Comparison of ENCODE assay signal across 21 mouse cellular contexts in the genomic region with DNA sequence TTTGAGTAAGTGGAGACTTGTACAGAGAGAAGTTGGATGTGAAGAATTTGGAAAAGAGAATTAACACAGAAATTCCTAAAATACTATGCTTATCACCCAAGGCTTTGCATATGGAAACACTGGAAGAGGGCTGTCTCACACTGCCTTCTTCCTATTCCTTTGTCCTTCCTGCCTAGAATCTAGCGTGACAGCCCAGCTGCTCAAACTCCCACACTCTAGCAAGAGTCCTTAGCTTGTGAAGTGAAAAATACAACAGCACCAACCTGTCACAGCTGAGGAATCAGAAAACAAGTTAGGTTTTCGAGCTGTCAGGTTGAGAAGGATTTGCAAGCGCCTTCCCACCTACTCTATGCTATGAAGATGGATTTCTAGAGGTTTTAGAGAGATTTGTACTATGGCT.
A peak's percentile ranks its signal among the peaks of the same experiment; 100 is the strongest.
DNase-seq lines count a peak whose midpoint lies in the region; ATAC-seq lines count a peak whose summit lies in the region.
"Had no signal": no experiment of that assay in that cellular context is flagged by ENCODE, and none has a peak within 500 bp of the region (broad histone marks: within the 10 kb centered on the region; RNA-seq: fewer than 3 reads in every experiment).

No protein-coding gene starts in this region.

- intact Hi-C loops in left cerebral cortex, postnatal 14 days (cut with DNase I) = no loop called here

- ATAC-seq in frontal cortex, adult (ENCODE audit: low TSS enrichment) = peak; percentile 95
- ATAC-seq: forebrain, embryonic 14.5 days; intestine, postnatal 0 days; midbrain, embryonic 13.5 days had no signal

- DNase-seq in frontal cortex, postnatal 25 days (ENCODE audit: low spot score in 2 of 2) = no peak
- DNase-seq in right cerebral cortex, adult 2 months (ENCODE audit: low spot score in 2 of 2) = peak; percentile 17 to 24
- no peak for DNase-seq in right cerebral cortex, postnatal 25 days
- peak; percentile 7 to 8 for DNase-seq in left cerebral cortex, postnatal 14 days (ENCODE audit: low spot score in 2 of 2)
- DNase-seq in urinary bladder, postnatal 36 days (ENCODE audit: low spot score in 2 of 2) = no peak
- DNase-seq in adrenal gland, postnatal 36 days = no peak
- DNase-seq: adrenal gland, adult 8-10 months; cerebellum, adult 11 months; cerebellum, adult 9-11 months; embryo, embryonic 11 days; gastrocnemius, postnatal 14 days; heart, postnatal 36 days; kidney, adult 9 months; kidney, postnatal 14 days; liver, embryonic 13.5 days; lung, adult 2 months; lung, postnatal 10 days had no signal

Comparison
In these comparisons a context has a peak if more than half of its experiments do, and no peak if none do; other contexts are left out.
1. DNase-seq: peak in right cerebral cortex, adult 2 months (2 of 2) and left cerebral cortex, postnatal 14 days (2 of 2); none in frontal cortex, postnatal 25 days (0 of 2), right cerebral cortex, postnatal 25 days (single experiment), urinary bladder, postnatal 36 days (0 of 2) and adrenal gland, postnatal 36 days (0 of 2).